Mouse (Mus musculus) thymus, adult 2 months (tissue): ENCODE results near the gene Plcb1. TPM values are rescaled to one million over a fixed set of nuclear protein-coding genes. Genes with fewer than 3 reads are reported as not detected.

Experiments used
- DNase-seq: peaks from one replicate; pipeline ENCODE4 v3.0.0; 2021
- H3K27ac ChIP-seq: fragments of 200-500 bp; 2 replicates; pipeline ENCODE4 v1.5.1; 2012; ENCODE audit warnings: low read length, control low read depth; ENCODE audit not compliant: control insufficient read depth, insufficient read depth
- H3K27me3 ChIP-seq: fragments of 200-500 bp; 2 replicates; pipeline ENCODE4 v1.6.1; 2012; ENCODE audit warnings: mild to moderate bottlenecking, low read length, moderate library complexity, mixed read lengths; ENCODE audit not compliant: control insufficient read depth, insufficient read depth
- H3K36me3 ChIP-seq: fragments of 200-500 bp; 2 replicates; pipeline ENCODE4 v1.6.1; 2012; ENCODE audit warnings: mild to moderate bottlenecking, low read length, moderate library complexity; ENCODE audit not compliant: control insufficient read depth, insufficient read depth
- H3K4me1 ChIP-seq: fragments of 200-500 bp; replicated peaks from 2 replicates; pipeline ENCODE4 v1.6.1; 2012; ENCODE audit warnings: low read length; ENCODE audit not compliant: control insufficient read depth, insufficient read depth
- H3K4me3 ChIP-seq: fragments of 200-500 bp; 2 replicates; pipeline ENCODE4 v1.5.1; 2012; ENCODE audit warnings: mild to moderate bottlenecking, low read length, control low read depth, moderate library complexity; ENCODE audit not compliant: control insufficient read depth, insufficient read depth
- CTCF ChIP-seq: fragments of 200-500 bp; IDR thresholded peaks from 2 replicates; pipeline ENCODE4 v1.5.1; 2012; ENCODE audit warnings: mild to moderate bottlenecking, control low read depth, low read length, moderate library complexity, borderline replicate concordance; ENCODE audit not compliant: control insufficient read depth, poor library complexity, insufficient read depth; ENCODE audit errors: extremely low read depth
- POLR2A ChIP-seq: fragments of 200-500 bp; IDR thresholded peaks from 2 replicates; pipeline ENCODE4 v1.6.1; 2012; ENCODE audit warnings: mild to moderate bottlenecking, low read length, control low read depth, moderate library complexity; ENCODE audit not compliant: control insufficient read depth, poor library complexity, insufficient read depth; ENCODE audit errors: extremely low read depth
- WGBS: fragments of 180-500 bp; shearing (Covaris S2); methylation state at CpG from one replicate; pipeline ENCODE4 v1.1.7; 2018; 5-methylcytosine and 5-hydroxymethylcytosine counted together
- polyA plus RNA-seq: library from polyadenylated mRNA; depleted of rRNA; stranded (reverse); fragments of >200 nt; gene quantifications from 2 replicates; pipeline ENCODE4 v1.2.3, GENCODE M21; 2012

The Plcb1 gene
- polyA plus RNA-seq, 1 experiment: 0.32 TPM

DNA sequence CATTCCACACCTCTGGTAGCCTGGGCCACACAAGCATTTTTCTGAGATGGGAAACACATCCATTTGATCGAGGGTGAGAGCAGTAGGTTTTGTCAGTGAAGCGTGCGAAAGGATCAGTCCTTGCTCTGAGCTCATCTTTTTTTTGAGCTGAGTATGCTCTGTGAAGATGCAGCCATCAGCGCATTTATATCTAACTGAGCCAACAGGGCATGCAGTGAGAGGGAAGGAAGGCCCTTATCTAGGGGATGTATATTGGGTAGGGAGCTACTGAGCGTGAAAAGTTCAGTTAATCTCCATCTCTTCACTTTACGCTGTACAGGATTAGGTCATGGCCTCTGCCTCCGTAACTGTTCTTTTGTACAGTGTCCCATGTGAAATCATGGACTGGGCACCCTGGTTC lies 46.0 kb downstream of the Plcb1 start:
- no peak for TF ChIP-seq CTCF
- no peak for TF ChIP-seq POLR2A
- WGBS: 97% methylated on average over 7 of the region's 7 CpGs
- no peaks in the 10 kb centered on the region for H3K4me1 ChIP-seq
- no peaks in the 10 kb centered on the region for H3K36me3 ChIP-seq
- H3K27me3 ChIP-seq: no peaks in the 10 kb centered on the region
- H3K27ac ChIP-seq: no peak overlapping the region
- no peak for DNase-seq
- H3K4me3 ChIP-seq: no peak overlapping the region

- H3K27ac ChIP-seq: no peak overlapping the region
- H3K4me1 ChIP-seq: no peaks in the 10 kb centered on the region
- no peak for DNase-seq
- WGBS: 96% methylated on average over 1 of the region's 1 CpGs
- H3K36me3 ChIP-seq: no peaks in the 10 kb centered on the region
- H3K27me3 ChIP-seq: no peaks in the 10 kb centered on the region
- no peak overlapping the region for H3K4me3 ChIP-seq
- TF ChIP-seq POLR2A: no peak
- TF ChIP-seq CTCF: no peak
Measured at GRCm38 (mm10) chr2:134836097-134836496, 50.2 kb downstream of the Plcb1 start.

- no peak overlapping the region for H3K4me3 ChIP-seq
- no peaks in the 10 kb centered on the region for H3K36me3 ChIP-seq
- H3K27ac ChIP-seq: no peak overlapping the region
- H3K27me3 ChIP-seq: no peaks in the 10 kb centered on the region
- TF ChIP-seq CTCF (no peak), POLR2A (no peak)
- WGBS: 100% methylated on average over 1 of the region's 1 CpGs
- DNase-seq: no peak
- no peaks in the 10 kb centered on the region for H3K4me1 ChIP-seq
Measured at GRCm38 (mm10) chr2:134838185-134838584, 52.3 kb downstream of the Plcb1 start.

GRCm38 (mm10) chr2:134838888-134839287 lies 53.0 kb downstream of the Plcb1 start:
- no peak for TF ChIP-seq POLR2A
- TF ChIP-seq CTCF: no peak
- Histone ChIP-seq H3K27me3 (no peaks in the 10 kb centered on the region), H3K4me1 (no peaks in the 10 kb centered on the region), H3K36me3 (no peaks in the 10 kb centered on the region), H3K27ac (no peak overlapping the region), H3K4me3 (no peak overlapping the region)
- WGBS: 76% methylated on average over 1 of the region's 1 CpGs
- no peak for DNase-seq

DNA sequence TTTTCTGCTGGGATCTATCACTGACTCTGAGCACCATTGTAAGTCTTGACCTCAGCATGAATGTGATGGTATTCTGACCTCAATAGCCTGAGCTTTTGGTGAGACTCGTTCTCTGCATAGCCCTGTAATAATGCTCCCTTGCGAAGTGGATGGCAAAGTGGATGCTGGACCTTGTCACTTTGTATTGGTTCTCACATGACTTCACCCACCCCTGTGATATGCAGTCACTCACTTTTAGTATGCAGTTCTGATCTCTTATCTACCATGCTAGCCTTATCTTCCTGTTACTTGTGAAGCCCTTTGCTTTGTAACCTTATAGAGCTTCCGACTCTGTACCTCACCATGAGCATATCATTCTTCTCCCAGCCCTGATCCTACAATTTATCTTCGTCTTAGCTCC lies 57.0 kb downstream of the Plcb1 start:
- 97% methylated on average over 4 of the region's 4 CpGs for WGBS
- no peak overlapping the region for H3K4me3 ChIP-seq
- H3K27me3 ChIP-seq: no peaks in the 10 kb centered on the region
- H3K36me3 ChIP-seq: no peaks in the 10 kb centered on the region
- no peak overlapping the region for H3K27ac ChIP-seq
- TF ChIP-seq POLR2A: no peak
- no peak for TF ChIP-seq CTCF
- no peaks in the 10 kb centered on the region for H3K4me1 ChIP-seq
- no peak for DNase-seq

GRCm38 (mm10) chr2:134844391-134845238 lies 58.7 kb downstream of the Plcb1 start:
- TF ChIP-seq CTCF: no peak
- TF ChIP-seq POLR2A: no peak
- H3K4me1 ChIP-seq: no peaks in the 10 kb centered on the region
- WGBS: 45% methylated on average over 6 of the region's 6 CpGs
- no peaks in the 10 kb centered on the region for H3K27me3 ChIP-seq
- no peak overlapping the region for H3K4me3 ChIP-seq
- DNase-seq: no peak
- no peak overlapping the region for H3K27ac ChIP-seq
- H3K36me3 ChIP-seq: no peaks in the 10 kb centered on the region

GRCm38 (mm10) chr2:134845239-134845738 lies 59.4 kb downstream of the Plcb1 start:
- Histone ChIP-seq H3K4me1 (no peaks in the 10 kb centered on the region), H3K36me3 (no peaks in the 10 kb centered on the region), H3K4me3 (no peak overlapping the region), H3K27ac (no peak overlapping the region), H3K27me3 (no peaks in the 10 kb centered on the region)
- TF ChIP-seq POLR2A: no peak
- no peak for TF ChIP-seq CTCF
- DNase-seq: no peak
- 75% methylated on average over 3 of the region's 3 CpGs for WGBS
